Mouse (Mus musculus): ENCODE data around the gene Hist1h4m.
"Not testable (repeated sequence)": the region's sequence is repeated elsewhere in the genome, so short reads cannot be mapped to it uniquely, and the experiment has no call there.

DNA sequence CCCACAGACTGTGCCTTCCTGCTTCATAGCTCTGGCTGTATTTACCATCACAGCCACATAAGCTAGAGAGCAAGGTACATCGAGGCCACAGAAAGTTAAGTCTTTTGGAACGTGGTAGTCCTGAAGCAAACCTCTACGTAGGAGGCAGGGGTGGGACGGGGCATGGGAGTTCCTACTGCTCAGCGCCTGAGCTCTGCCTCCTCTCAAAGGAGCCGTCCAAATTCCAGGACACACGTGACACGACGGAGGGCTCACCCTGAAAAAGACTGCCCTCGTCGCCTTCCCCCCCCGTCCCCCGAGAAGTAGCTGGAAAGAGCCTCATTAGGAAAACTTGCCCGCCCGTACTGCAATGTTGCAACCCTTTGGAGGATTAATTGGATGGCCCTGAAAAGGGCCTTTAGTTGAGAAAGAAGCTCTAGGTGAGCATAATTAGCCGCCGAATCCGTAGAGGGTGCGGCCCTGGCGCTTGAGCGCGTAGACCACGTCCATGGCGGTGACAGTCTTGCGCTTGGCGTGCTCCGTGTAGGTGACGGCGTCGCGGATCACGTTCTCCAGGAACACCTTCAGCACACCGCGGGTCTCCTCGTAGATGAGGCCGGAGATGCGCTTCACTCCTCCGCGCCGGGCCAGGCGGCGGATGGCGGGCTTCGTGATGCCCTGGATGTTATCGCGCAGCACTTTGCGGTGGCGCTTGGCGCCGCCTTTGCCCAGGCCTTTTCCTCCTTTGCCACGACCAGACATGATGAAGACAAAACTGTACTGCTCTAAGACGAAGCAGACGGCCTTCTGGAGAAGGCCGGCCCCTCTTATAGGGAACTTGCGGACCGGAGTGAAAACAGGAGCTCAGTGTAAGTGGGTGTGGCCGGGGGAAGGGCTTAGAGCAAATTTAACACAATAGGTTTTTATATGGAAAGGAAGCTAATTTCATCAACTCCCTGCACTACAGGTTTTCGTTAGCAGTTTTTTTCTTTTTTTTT is 20.2 kb downstream of the Hist1h4m start, which contains the start of gene Hist1h4n:
- TF ChIP-seq MAFK (IDR thresholded peaks at IDR 0.05; ENCODE audit: insufficient read depth, low read depth, low read length); HCFC1 (IDR thresholded peaks at IDR 0.05; ENCODE audit: borderline replicate concordance, insufficient read depth, low read length): not testable (repeated sequence)

Data from ES-E14 (cell line).